Mouse (Mus musculus) midbrain, embryonic 16.5 days (tissue): Measurements from ENCODE around the gene Tbcb. TPM values are rescaled to one million over a fixed set of nuclear protein-coding genes. Genes with fewer than 3 reads are reported as not detected.
"Not testable (repeated sequence)": the region's sequence is repeated elsewhere in the genome, so short reads cannot be mapped to it uniquely, and the experiment has no call there.

Experiments used
- ATAC-seq: fragments of 200-750 bp; cut with Nextera tagmentation; 2 replicates; pipeline ENCODE4 v1.8.0; 2017; ENCODE audit warnings: moderate TSS enrichment
- H3K27ac ChIP-seq: fragments of 300-500 bp; sonication (generic); 2 replicates; pipeline ENCODE4 v1.5.1; 2014; ENCODE audit warnings: mild to moderate bottlenecking, low read length, mixed read lengths
- H3K27me3 ChIP-seq: fragments of 300-500 bp; sonication (generic); 2 replicates; pipeline ENCODE4 v1.6.1; 2014; ENCODE audit warnings: low read depth, low read length, mixed read lengths; ENCODE audit not compliant: control insufficient read depth, insufficient read depth
- H3K36me3 ChIP-seq: fragments of 300-500 bp; sonication (generic); 2 replicates; pipeline ENCODE4 v1.6.1; 2014; ENCODE audit warnings: mild to moderate bottlenecking, low read length, moderate library complexity, mixed read lengths; ENCODE audit not compliant: control insufficient read depth, insufficient read depth
- H3K4me1 ChIP-seq: fragments of 300-500 bp; sonication (generic); 2 replicates; pipeline ENCODE4 v1.6.1; 2014; ENCODE audit warnings: mild to moderate bottlenecking, low read length, mixed read lengths; ENCODE audit not compliant: control insufficient read depth, insufficient read depth
- H3K4me2 ChIP-seq: fragments of 300-500 bp; sonication (generic); 2 replicates; pipeline ENCODE4 v1.6.1; 2014; ENCODE audit warnings: mild to moderate bottlenecking, low read length, mixed read lengths
- H3K4me3 ChIP-seq: fragments of 300-500 bp; sonication (generic); 2 replicates; pipeline ENCODE4 v1.5.1; 2014; ENCODE audit warnings: low read depth, mild to moderate bottlenecking, low read length, moderate library complexity, mixed read lengths
- H3K9ac ChIP-seq: fragments of 300-500 bp; sonication (generic); 2 replicates; pipeline ENCODE4 v1.6.1; 2014; ENCODE audit warnings: low read depth, low read length, mixed read lengths
- H3K9me3 ChIP-seq: fragments of 300-500 bp; sonication (generic); replicated peaks from 2 replicates; pipeline ENCODE4 v1.6.1; 2014; ENCODE audit warnings: mild to moderate bottlenecking, low read length, mixed read lengths; ENCODE audit not compliant: control insufficient read depth, poor library complexity, severe bottlenecking
- WGBS: fragments of 180-500 bp; shearing (Covaris S2); extraction: QIAGEN DNeasy Blood & Tissue Kit; methylation state at CpG from one replicate; pipeline ENCODE4 v1.1.7; 2014; 5-methylcytosine and 5-hydroxymethylcytosine counted together
- polyA plus RNA-seq: library from polyadenylated mRNA; unstranded; fragments of >200 nt; fragmentation: Nextera tagmentation; extraction: Ambion mirVana; gene quantifications from 2 replicates; pipeline ENCODE4 v1.2.1, GENCODE M21; 2015

Tbcb gene
- polyA plus RNA-seq, 1 experiment from 2014 or later = 442 TPM

- under 1% methylated on average over 26 of the region's 26 CpGs for WGBS
- ATAC-seq = peak; percentile 68
- Histone ChIP-seq H3K9ac (peak overlapping the region; percentile 87), H3K4me1 (peaks cover 16% of the 10 kb centered on the region), H3K27me3 (no peaks in the 10 kb centered on the region), H3K27ac (peak overlapping the region; percentile 84), H3K36me3 (peaks cover 17% of the 10 kb centered on the region), H3K4me2 (peak overlapping the region; percentile 65), H3K4me3 (peak overlapping the region; percentile 83), H3K9me3 (no peaks in the 10 kb centered on the region)
These were observed 38.4 kb downstream of the Tbcb start for GRCm38 (mm10) chr7:30193581-30194100.

GRCm38 (mm10) chr7:30193013-30193412, 39.1 kb downstream of the Tbcb start:
- Histone ChIP-seq H3K4me1 (peaks cover 14% of the 10 kb centered on the region), H3K9me3 (no peaks in the 10 kb centered on the region), H3K27ac (no peak overlapping the region), H3K9ac (peak overlapping the region; percentile 87), H3K4me2 (peak overlapping the region; percentile 65), H3K36me3 (peaks cover 22% of the 10 kb centered on the region), H3K4me3 (peak overlapping the region; percentile 83), H3K27me3 (no peaks in the 10 kb centered on the region)
- no peak for ATAC-seq
- 16% methylated on average over 9 of the region's 9 CpGs for WGBS

- H3K27ac ChIP-seq = no peak overlapping the region
- WGBS = 91% methylated on average over 12 of the region's 12 CpGs
- H3K36me3 ChIP-seq = peaks cover 31% of the 10 kb centered on the region
- no peak overlapping the region for H3K4me3 ChIP-seq
- ATAC-seq = no peak
- H3K27me3 ChIP-seq = no peaks in the 10 kb centered on the region
- peaks cover 14% of the 10 kb centered on the region for H3K4me1 ChIP-seq
- H3K4me2 ChIP-seq = no peak overlapping the region
- no peak overlapping the region for H3K9ac ChIP-seq
- no peaks in the 10 kb centered on the region for H3K9me3 ChIP-seq
These were observed 40.0 kb downstream of the Tbcb start for GRCm38 (mm10) chr7:30192088-30192487.

GRCm38 (mm10) chr7:30189116-30189491, 43.0 kb downstream of the Tbcb start:
- Histone ChIP-seq H3K4me2 (no peak overlapping the region), H3K27me3 (no peaks in the 10 kb centered on the region), H3K4me1 (peaks cover 10% of the 10 kb centered on the region), H3K4me3 (no peak overlapping the region), H3K9me3 (no peaks in the 10 kb centered on the region), H3K9ac (no peak overlapping the region), H3K27ac (no peak overlapping the region), H3K36me3 (peaks cover 39% of the 10 kb centered on the region)
- WGBS = 93% methylated on average over 4 of the region's 4 CpGs
- ATAC-seq = no peak

- no peak for ATAC-seq
- H3K27ac ChIP-seq = no peak overlapping the region
- no peaks in the 10 kb centered on the region for H3K27me3 ChIP-seq
- no peak overlapping the region for H3K9ac ChIP-seq
- WGBS = 89% methylated on average over 12 of the region's 12 CpGs
- H3K4me1 ChIP-seq = peaks cover 10% of the 10 kb centered on the region
- H3K4me2 ChIP-seq = no peak overlapping the region
- no peaks in the 10 kb centered on the region for H3K9me3 ChIP-seq
- no peak overlapping the region for H3K4me3 ChIP-seq
- peaks cover 39% of the 10 kb centered on the region for H3K36me3 ChIP-seq
These were observed 43.5 kb downstream of the Tbcb start for GRCm38 (mm10) chr7:30188344-30189115.

GRCm38 (mm10) chr7:30184641-30185348, 47.3 kb downstream of the Tbcb start:
- Histone ChIP-seq H3K9me3 (no peaks in the 10 kb centered on the region), H3K27me3 (no peaks in the 10 kb centered on the region), H3K27ac (no peak overlapping the region), H3K4me3 (no peak overlapping the region), H3K36me3 (peaks cover 27% of the 10 kb centered on the region), H3K4me1 (0 out of 2 replicates have a peak, but pooled peaks cover 3% of the 10 kb centered on the region), H3K9ac (no peak overlapping the region), H3K4me2 (no peak overlapping the region)
- 72% methylated on average over 13 of the region's 13 CpGs for WGBS
- no peak for ATAC-seq

- H3K9me3 ChIP-seq = no peaks in the 10 kb centered on the region
- 0 out of 2 replicates have a peak within 1 kb of the TSS, but pooled peaks have one; percentile 7 for H3K9ac ChIP-seq
- 0 out of 2 replicates have a peak, but pooled peaks cover 3% of the 10 kb centered on the region for H3K4me1 ChIP-seq
- H3K27me3 ChIP-seq = no peaks in the 10 kb centered on the region
- no peak within 1 kb of the TSS for H3K27ac ChIP-seq
- H3K36me3 ChIP-seq = peaks cover 25% of the 10 kb centered on the region
- no peak; the same call in 1 of the 2 replicates for ATAC-seq
- WGBS = 1% methylated on average over 11 of the region's 11 CpGs
- H3K4me2 ChIP-seq = peak within 1 kb of the TSS; percentile 38
- H3K4me3 ChIP-seq = no peak within 1 kb of the TSS
These were observed 48.2 kb downstream of the Tbcb start, which contains the start of gene Cox7a1 for GRCm38 (mm10) chr7:30183879-30184289. Cox7a1 (plus strand) TSS chr7:30184144.

GRCm38 (mm10) chr7:30183189-30183588, 48.9 kb downstream of the Tbcb start:
- ATAC-seq, H3K9ac ChIP-seq, H3K4me1 ChIP-seq, H3K9me3 ChIP-seq, H3K4me3 ChIP-seq, H3K4me2 ChIP-seq, H3K27ac ChIP-seq, H3K27me3 ChIP-seq: not testable (repeated sequence)
- 74% methylated on average over 7 of the region's 7 CpGs for WGBS
- peaks cover 28% of the 10 kb centered on the region for H3K36me3 ChIP-seq

- not testable (repeated sequence) for H3K9me3 ChIP-seq, H3K27ac ChIP-seq, ATAC-seq, H3K27me3 ChIP-seq, H3K4me3 ChIP-seq, H3K4me2 ChIP-seq, H3K4me1 ChIP-seq, H3K9ac ChIP-seq
- WGBS = 94% methylated on average over 9 of the region's 10 CpGs
- H3K36me3 ChIP-seq = peaks cover 18% of the 10 kb centered on the region
These were observed 50.1 kb downstream of the Tbcb start for GRCm38 (mm10) chr7:30181929-30182328.
